Mouse (Mus musculus) urinary bladder, adult 18-20 months (tissue): Measurements from ENCODE around the gene Acvr1.

Experiments
- DNase-seq, 2 experiments: peaks; one replicate each; pipeline ENCODE4 v3.0.0; 2022; ENCODE audit warnings: low spot score in 2 of 2, mixed read lengths in 2 of 2

Gene Acvr1

GRCm38 (mm10) chr2:58520727-58521126, 46.2 kb downstream of the Acvr1 start:
- no peak for DNase-seq

DNA sequence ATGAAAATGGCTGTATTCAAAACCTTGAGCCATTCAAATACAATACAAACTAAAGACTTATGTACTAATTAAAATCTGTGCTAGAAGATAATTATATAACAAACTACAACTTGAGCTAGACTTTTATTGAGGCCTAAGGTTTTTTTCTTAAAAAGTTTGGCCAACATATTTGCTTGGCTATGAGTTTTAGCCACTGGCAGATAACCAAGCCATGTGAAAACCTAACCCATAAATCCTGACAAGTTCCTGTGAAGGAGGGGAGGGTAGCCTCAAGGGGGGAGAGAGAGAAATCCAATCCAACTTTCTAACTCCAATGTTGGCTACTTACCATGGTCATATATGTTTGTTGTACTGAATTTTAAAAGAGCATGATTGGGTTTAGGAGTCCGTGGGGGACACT, 48.4 kb downstream of the Acvr1 start:
- DNase-seq: no peak

GRCm38 (mm10) chr2:58516920-58517319, 50.0 kb downstream of the Acvr1 start:
- DNase-seq: no peak

DNA sequence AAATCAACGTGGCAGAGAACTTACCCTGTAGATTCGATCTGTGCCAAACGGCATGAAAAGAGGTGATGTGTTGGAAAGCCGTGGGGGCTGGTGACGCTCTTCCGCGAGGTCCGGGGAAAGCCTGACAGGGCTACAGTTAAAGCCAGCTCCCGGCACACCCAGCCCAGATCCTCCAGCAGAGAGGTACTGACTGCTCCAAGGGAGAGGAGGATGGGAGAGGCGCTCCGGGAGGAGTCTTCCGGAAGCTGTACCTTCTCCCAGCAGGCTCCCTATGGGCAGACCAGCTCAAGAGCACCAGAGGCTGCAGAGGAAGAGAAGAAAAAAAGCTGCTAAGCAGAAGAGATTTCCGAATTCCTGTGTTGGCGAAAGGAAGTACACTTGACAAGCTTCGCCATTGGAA, 51.0 kb downstream of the Acvr1 start:
- DNase-seq: no peak

DNA sequence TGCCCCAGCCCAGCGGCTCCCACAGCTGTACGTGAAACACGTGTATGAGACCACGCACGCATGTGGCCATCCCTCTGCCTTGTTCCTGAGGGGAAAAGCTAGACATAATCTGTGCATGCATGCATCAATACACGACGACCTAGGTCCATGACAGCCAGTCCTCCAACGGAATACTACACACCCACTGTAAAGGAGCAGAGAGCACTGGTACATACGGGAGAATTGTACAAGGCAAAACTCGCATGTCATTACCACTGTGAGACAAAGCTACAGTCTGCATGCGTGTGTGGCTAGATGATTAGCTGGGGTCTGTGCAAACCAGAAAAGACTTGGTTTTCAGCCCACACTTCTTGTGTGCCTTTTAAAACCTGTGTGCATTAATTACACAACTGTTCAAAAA, 52.5 kb downstream of the Acvr1 start:
- DNase-seq: no peak

- no peak for DNase-seq
Measured at GRCm38 (mm10) chr2:58513212-58513611, 53.7 kb downstream of the Acvr1 start.

DNA sequence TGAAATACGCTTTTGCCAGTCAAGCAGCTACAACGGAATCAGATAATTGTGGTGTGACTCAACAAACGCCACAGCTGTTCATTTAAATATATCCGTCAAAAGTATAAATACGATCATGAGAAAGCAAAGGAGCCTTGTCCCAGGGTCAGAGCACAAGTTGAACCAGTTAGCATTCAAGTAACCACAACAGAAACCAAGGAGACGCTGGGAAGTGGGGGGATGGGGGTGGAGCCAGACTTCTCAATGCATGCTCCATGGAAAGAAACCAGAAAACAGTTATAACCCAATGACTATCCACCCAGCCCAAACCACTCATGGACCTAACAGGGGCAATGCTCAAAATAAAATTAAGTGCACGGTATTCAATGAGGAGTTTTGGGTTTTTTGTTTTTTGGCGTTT, 56.8 kb downstream of the Acvr1 start:
- DNase-seq: no peak

DNA sequence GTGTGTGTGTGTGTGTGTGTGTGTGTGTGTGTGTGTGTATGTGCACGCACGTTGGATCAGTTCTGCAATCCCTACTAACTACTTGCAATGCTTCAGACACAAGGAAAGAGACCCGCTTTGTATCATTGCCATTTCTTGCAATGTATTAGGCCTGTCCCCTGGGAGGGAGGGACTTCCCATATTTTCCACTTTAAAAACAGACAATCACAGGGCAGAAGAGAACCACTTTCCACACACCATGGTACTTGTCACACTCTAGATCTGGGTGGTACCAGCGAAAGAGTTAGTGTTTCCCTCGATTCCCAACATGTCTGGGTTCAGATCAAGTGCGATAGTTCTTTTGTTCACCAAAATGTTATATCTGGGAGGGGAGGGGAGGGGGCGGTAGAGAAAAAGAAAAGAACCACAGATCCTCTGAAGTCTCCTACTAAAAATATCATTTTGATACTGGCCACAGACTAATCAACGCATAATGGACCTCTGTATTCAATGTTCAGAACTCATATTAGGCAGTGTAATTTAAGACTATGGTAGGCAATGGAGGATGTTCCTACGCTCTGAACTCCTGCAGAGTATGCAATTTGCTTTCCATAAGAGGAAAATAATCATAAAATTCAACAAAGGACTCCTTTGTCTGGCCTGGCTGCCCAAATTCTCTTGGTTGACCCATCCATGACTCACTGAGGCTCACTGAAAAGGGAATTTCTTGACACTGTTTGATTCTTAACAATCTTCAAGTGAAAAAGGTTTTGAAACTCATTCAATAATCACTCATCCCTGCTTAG, 61.5 kb downstream of the Acvr1 start:
- no peak for DNase-seq

- DNase-seq: peak in 1 of 2 experiments; percentile 41
Measured at GRCm38 (mm10) chr2:58496647-58497410, 70.1 kb downstream of the Acvr1 start.

DNA sequence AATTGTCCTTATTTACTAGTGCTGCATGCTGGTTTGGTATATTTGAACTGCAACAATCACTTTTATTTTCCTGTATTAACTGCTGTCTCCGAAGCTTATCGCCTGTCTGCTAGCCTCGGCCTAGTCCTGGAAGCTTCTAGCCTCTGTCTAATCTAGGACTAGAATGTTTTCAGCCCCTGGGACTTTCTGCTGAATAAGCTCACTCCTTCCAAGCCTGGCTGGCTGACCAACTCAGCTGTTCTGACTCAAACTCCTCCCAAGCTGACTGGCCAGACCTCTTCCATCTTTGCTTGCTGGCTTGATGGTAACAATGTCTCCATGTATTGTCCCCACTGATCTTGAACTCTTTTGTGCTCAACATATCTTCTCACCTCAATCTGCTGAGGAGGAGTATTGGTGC, 71.7 kb downstream of the Acvr1 start:
- no peak for DNase-seq

GRCm38 (mm10) chr2:58493685-58494635, 73.0 kb downstream of the Acvr1 start:
- DNase-seq: no peak

DNA sequence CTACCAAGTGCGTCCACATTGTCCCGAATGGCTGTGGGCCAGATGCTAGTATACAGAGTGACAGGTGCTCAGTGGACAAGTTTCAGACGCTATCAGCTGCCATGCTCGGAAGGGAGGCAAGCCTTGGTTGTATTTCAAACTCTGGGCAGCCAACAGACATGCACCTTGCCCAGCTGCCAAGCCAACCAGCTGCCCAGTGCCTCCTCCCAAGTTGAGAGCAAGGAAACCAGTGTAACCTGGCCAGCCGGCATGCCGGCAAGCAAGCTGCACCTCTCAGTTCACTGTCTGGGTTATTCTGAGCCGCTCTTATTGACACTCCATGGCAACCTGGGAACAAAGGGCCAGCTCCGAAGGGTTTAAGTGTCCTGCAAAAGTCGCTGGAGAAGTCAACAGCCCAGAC, 77.7 kb downstream of the Acvr1 start:
- DNase-seq: peak in 1 of 2 experiments; percentile 52

DNA sequence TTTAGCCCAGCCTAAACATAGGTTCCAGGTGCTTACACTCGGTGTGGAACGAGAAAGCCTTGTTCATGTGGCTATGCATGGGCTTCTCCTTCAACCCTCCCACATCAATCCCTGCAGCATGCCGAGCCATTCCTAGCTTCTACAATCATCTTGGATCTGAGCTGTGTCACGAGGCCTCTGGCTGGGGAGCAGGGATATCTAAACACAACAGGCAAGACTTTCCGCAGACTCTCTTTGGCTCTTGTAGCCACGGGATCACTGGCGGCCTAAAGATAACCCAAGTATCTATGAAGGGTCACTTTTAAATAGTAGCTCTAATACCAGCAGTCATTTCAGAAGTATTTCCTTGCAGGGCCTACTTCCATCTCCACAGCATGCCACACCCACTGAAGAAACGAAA, 78.6 kb downstream of the Acvr1 start:
- no peak for DNase-seq

- no peak for DNase-seq
Measured at GRCm38 (mm10) chr2:58487279-58487560, 79.7 kb downstream of the Acvr1 start.

DNA sequence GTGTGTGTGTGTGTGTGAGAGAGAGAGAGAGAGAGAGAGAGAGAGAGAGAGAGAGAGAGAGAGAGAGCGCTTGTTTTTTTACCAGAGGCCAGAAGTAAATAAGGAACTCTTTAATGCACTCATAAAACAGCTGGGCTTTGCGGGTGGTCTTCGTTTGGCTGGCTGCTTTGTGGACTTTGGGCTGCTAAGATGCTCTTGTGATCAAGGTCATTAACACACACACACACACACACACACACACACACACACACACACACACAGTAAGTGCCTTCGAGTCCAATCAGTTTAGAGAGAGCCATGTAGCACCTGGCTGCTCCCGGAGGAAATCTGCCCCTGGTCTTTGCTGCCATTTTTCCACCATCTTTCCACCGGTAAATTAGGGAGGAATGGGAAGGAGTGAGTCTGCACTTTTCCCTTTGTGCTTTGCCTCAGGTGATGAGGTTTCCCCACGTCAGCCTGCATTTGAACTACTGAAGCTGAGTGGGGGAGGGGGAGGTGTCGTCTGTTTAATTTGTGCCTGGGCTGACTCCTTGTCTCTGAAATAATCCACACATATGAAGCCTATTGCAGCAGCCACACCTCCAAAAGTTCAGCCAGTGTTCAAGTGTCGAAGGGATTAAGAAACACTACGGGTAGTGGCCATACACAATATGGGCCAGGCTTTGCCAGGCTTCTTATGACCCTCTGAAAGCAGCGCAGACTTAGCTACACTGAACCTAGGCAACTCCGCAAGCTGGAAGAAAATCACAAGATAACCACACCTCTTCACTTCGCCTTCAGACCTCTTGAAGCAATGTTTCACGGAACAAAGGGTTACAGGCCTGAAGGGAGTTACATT, 80.3 kb downstream of the Acvr1 start:
- no peak for DNase-seq

GRCm38 (mm10) chr2:58485683-58486082, 81.3 kb downstream of the Acvr1 start:
- DNase-seq: no peak

DNA sequence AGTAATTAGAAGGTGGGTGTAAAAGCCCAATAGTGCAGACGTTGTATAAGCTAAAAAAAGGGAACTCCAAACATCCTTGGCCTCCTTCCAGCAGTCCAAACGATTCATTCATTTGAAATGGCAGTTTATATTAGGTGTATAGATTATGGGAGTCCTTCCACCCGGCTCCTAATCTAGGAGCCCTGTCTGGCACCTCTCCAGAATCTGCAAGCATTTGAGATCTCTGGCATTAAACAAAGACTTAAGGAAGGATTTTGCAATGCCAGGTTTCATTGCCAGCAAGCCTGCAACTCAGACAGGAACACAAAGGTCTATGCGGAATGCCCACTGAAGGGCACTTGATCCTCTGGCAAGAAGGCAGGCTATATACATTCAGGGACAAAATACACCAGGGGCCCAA, 81.8 kb downstream of the Acvr1 start:
- DNase-seq: no peak

DNA sequence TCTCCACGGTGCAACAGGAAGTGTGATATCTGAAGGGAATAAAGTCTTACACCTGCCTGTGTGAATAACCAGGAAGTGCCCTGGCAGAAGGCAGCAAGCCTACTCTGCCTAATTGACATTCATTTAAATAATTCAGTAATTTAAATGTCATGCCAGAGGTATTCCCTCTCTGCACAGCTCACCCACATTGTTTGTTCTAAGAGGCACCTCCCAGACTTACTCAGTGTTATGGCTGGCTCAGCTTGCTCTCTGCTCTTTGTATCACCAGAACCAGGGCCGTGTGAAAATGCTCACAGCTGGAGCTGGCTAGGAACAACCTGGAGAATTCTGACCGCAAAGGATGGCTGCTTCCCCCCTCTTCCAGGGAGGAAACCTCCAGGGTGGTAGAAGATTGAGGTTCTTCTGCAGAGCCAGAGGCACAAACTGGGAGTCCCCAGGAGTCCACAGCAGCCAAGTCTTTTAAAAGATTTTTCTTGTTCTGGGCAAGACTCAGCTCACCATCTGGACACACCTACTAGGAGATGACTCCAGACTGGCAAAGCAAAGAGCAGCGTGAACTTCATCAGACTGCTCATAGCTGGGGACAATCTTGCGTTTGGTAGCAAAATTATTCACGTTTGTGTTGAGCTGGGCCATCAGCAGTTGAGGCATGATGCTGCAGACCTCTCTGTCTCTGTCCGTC, 82.5 kb downstream of the Acvr1 start:
- peak in 1 of 2 experiments; percentile 37 for DNase-seq

GRCm38 (mm10) chr2:58481450-58482100, 85.4 kb downstream of the Acvr1 start:
- no peak for DNase-seq

GRCm38 (mm10) chr2:58480764-58481163, 86.2 kb downstream of the Acvr1 start:
- DNase-seq: peak in 1 of 2 experiments; percentile 54
